Mouse (Mus musculus): Measurements from ENCODE around the gene Gm49380.
"Not testable (repeated sequence)": the region's sequence is repeated elsewhere in the genome, so short reads cannot be mapped to it uniquely, and the experiment has no call there.

Gm49380 gene

DNA sequence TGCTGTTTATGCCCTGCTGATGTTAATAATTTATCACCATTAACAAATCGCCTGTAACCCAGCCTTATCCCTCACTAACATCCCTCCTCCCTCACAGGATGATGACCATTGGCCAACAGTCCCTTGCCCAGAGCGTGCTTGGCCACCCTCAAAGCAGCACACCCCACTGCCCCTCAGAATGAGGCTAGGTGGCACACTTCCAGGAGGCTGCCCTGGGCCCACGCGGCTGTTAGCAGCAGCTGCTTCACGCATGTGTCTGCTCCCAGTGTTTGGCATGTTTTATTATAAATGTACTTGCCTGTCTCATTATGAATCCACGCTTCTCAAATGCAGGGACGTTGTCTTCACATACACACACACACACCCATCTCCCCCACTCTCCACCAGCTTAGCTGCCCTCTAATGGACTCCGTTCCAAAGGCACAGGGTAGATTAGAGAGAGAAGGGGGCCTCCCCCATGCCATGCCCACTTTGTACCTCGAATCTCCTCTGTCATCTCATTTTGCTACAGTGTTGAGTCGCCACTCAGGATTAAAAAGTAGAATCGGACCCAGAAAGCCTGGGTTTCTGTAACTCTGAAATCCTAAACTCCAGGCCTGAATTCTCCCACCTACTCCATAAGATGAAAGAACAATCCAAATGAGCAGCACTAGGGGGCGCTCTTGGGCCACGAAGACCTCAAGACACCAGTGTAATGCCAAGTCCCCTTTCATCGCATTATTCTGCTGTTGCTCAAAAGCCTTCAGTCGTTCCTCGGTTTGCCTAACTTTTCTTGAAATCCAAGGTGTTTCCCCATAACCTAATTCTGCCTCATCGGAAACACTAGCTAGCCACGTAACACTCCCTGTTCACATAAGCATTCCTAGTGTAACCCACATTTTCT, 12.5 kb upstream of the Gm49380 start:
- peak; percentile 93 for DNase-seq (ENCODE audit: low read depth, low spot score)

DNA sequence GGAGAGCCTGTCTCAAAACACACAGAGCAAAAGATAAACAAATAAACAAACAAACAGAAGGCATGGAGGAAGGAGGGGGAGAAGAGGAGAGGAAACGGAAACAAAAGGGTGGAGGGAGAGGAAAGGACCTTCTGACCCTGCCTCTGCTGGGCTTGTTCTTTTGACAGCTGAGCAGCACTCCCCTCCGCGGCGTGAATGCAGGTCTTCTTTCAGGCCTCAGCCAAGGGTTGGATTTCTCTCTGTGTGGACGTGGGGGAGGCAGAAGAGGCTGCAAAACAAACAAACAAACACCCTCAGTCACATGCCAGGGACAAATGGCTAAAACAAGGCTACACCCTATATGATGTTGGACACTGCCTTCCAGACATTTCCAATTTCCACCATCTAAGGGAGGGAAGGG, 11.7 kb upstream of the Gm49380 start:
- no peak for DNase-seq (ENCODE audit: low read depth, low spot score)

DNA sequence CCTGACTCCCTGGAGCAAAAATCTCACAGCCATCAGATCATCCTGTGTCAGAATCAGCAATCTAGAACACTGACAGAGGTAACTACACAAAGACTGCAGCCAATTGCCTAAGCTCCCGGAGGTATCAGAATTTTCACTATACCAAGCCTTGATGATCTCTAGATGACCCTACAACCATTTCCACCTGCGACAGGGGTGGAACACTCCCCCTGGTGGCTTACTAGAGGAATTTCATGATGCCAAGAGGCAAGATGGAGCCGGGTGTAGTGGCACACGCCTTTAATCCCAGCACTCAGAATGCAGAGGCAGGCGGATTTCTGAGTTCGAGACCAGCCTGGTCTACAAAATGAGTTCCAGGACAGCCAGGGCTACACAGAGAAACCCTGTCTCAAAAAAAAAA, 11.0 kb upstream of the Gm49380 start:
- DNase-seq (ENCODE audit: low read depth, low spot score) = peak; percentile 84

DNA sequence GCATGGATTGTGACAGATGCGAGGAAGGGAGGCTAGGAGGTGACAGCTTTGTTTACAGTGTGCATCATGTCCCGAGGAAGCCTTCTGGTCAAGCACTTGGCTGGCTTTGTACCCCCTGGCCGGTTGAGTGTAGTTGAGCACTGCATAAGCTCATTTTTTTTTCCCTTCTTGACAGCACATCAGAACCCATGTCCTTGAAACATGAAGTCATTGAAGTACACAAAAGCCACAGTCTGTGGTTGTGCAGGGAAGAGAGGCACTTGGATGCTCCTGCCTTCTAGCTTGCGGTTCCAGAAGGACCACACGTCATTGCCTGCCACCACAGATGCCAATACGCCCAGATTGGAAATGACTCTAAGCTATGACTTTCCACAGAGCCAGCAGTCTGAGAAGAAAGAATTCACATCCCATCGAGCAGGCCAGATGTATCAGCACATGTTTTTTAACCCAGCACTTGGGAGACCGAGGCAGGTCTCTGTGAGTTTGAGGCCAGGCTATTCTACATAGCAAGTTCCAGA, 6.7 kb upstream of the Gm49380 start:
- no peak for DNase-seq (ENCODE audit: low read depth, low spot score)

DNA sequence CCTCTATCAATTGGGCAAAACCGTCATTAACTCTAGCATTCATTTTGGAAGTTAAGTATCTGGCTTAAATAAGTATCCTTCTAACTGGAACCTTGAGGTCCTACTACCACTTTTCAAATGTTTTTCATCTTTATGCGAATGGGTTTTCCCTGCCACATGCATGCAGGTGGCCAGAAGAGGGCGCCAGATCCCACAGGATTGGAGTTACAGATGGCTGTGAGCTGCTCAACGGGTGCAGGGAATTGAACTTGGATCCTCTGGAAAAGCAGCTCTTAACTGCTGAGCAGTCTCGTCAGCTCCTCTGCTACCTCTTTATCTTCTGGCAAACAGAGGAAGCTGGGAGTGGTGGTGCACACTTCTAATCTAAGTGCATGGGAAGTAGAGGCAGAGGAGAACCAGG, 5.7 kb upstream of the Gm49380 start:
- DNase-seq (ENCODE audit: low read depth, low spot score) = peak; percentile 74

DNA sequence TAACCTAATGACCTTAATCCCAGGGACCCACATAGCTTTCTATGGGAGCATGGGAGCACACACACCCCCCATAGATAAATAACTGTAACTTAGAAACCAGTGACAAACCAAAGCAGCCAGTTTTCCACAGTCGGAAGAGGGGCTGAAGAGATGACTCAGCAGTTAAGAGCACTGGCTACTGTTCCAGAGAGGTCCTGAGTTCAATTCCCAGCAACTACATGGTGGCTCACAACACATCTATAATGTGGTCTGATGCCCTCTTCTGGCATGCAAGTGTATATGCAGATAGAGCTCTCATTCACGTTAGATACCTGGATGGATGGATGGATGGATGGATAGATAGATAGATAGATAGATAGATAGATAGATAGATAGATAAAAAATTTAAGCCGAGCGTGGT, 2.9 kb upstream of the Gm49380 start:
- DNase-seq (ENCODE audit: low read depth, low spot score) = peak; percentile 64

DNA sequence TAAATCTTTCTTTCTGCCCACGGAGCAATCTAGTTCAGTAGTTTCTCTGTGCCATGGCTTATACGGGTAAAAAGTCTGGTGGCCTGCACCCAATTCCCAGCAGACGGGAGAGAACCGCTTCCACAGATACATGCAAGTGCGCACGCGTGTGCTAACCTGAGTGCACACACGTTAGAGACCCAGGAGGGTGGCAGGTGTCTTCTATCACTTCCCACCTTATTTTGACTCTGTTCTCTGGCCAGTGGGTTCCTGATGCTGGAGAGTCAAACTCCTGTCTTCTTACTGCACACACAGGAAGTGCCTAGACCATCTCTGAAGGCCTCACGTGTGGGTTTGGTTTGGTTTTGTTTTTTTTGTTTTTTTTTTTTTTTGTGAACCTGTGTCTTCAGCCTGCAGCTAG, 2.3 kb upstream of the Gm49380 start:
- no peak for DNase-seq (ENCODE audit: low read depth, low spot score)

DNA sequence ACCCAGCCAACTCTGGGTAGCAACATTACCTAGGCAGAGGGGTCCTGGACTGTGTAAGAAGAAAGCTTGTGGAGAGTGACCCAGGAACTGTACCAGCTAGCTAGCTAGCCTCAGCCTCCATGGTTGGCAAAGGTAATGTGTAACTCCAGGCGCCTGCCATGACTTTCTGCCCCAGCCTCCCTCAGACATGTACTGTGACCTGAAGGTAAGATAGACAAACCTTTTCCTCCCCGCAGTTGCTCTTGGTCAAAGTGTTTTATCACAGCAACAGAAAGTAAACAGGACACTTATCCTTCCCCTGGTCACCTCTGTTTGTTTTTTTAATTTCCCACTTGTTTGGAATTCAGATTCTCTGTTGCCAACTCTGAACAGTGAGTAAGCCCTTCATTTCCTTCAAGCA, 1.2 kb upstream of the Gm49380 start:
- DNase-seq (ENCODE audit: low read depth, low spot score) = no peak

DNA sequence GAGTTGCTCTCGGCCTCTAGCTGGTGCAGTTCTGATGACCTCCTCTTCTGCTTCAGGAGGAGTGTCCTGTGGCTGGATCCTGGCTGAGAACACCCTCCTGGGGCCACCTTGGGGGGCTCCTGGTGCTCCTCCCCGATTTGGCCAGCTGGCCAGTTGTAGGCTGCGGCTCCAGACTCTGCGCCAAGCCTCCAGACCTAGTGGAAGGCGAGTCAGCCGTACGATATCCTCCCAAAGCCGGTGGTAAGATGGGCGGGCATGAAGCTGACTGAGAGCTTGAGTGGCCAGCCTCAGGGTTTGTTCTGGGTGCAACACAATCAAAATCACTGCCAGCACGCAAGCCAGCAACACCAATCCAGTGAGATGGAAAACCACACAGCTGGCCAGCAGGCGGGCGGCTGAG, 1.4 kb downstream of the Gm49380 start:
- DNase-seq (ENCODE audit: low read depth, low spot score) = not testable (repeated sequence)

DNA sequence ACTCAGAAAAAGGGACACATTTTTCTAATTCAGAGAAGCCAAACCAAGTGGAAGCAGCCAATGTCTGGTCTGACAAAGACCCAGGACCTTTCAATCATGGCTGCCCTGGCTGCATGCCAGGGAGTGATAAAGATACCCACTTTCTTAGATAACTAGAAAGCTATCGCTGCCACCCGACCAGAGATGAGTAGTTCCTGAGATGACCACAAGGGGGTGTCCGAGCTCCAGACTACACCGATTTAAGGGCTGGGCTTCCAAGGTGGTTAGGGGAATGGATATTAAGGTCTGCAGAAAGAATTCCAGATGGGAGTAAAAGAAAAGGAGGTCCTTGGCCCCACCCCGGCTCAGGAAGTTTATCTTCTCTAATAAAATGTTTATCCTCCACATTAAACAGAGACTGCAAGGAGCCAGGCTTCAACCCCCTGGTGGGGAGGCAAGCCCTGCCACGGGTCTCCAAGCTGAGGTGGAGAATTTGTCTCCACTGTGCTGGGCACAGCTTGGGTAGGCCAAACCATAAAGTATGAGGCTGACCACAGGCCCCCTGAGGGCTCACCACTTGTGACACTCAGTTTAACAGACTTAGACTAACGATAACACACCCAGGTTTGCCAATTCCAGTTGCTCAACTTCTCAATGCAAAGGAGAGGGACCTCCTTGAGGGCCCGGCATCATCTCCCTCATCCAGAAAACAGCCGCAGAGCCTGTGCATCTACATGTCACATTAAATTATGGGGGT, 3.8 kb downstream of the Gm49380 start:
- peak; percentile 82 for DNase-seq (ENCODE audit: low read depth, low spot score)

DNA sequence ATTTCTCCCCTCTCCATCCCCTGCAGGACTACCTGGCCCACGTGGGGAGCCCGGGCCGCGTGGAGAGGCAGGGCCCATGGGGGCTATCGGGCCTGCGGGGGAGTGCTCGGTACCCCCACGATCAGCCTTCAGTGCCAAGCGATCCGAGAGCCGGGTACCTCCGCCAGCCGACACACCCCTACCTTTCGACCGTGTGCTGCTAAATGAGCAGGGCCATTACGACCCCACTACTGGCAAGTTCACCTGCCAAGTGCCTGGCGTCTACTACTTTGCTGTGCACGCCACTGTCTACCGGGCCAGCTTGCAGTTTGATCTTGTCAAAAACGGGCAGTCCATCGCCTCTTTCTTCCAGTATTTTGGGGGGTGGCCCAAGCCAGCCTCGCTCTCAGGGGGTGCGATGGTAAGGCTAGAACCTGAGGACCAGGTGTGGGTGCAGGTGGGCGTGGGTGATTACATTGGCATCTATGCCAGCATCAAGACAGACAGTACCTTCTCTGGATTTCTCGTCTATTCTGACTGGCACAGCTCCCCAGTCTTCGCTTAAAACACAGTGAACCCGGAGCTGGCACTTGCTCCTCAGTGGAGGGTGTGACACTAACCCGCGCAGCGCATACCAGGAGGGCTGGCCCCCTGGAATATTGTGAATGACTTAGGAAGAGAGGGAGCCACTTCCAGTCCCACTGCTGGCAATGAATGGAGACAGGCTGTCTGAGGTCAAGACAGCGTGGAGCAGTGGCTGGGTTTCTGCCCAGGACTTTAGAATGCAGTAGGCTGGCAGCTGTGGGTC, 4.8 kb downstream of the Gm49380 start:
- DNase-seq (ENCODE audit: low read depth, low spot score) = no peak

DNA sequence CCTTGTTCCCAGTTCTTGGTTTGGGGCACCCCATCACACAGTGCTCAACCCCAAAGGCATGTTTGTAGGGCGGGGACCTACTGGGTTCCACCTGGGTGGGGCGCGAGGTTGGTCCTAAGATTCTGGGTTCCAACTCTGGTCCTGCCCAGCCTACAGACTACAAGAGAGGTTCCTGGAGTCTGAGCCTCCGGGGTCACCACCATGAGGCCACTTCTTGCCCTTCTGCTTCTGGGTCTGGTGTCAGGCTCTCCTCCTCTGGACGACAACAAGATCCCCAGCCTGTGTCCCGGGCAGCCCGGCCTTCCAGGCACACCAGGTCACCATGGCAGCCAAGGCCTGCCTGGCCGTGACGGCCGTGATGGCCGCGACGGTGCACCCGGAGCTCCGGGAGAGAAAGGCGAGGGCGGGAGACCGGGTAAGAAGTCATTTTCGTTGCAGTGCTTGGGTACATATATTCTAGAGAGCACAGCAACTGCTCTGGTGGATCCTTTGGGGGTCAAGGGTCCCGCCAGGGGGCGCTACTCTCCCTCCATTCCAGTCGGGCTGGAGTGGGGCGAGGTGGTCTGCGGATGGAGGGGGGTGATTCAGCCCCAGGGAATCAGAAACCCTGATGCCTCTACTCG, 5.6 kb downstream of the Gm49380 start:
- peak; percentile 73 for DNase-seq (ENCODE audit: low read depth, low spot score)

DNA sequence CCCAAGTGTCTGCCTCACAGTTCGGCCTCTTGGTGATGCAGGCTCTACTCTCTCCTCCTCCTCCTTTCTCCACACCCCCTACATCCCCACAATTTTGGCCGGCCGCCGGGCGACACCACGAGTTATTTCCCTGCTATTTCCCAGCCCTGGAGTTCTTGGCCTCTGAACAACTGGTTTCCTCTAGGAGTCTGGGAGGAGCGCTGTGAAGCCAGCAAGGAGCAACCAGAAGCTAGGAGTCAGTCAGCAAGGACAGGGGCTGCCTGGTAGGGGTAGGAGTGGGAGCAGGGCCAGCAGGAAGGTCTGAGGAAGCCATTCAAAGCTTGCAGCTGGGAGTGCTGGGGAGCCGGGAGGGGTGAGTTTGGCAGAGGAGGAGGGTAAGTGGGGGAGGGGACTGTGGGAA, 6.2 kb downstream of the Gm49380 start, which contains the start of gene C1qtnf5:
C1qtnf5 (plus strand) TSS at position 136 of the 400 bp plus-strand sequence.
- DNase-seq (ENCODE audit: low read depth, low spot score) = no peak

DNA sequence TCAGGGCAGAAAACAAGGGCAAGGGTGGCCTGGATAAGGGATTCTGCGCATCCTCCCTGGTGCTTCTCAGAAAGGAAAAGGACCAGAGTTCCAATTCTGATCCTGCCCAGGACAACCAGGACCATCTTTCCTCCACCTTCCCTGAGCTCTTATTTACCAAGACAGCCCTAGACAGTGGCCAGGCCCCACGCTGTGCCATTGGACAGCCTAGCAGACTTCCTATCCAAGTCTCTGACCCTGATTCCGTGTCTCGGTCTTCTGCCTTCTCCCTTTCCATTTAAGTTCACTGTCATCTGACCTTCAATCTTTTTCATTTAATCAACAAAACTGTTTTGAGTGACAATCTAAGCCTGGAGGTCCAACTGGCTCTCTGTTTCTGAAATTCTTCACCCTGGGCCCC, 6.7 kb downstream of the Gm49380 start:
- no peak for DNase-seq (ENCODE audit: low read depth, low spot score)

DNA sequence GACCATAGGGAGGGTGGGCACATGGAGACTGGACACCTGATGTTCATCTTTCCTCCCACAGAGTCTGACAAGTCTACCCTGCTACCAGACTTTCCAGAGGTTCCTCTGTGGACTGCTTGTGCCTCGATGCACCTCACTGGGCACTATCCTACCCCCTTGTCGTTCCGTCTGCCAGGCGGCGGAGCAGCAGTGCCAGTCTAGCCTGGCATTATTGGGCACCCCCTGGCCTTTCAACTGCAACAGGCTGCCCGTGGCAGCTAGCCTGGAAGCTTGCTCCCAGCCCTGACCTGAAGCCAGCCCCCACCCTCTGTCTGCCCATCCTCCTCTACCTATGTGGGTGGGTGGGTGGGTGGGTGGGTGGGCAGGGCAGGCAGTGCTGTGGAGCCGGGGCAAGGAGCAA, 7.1 kb downstream of the Gm49380 start:
- DNase-seq (ENCODE audit: low read depth, low spot score) = no peak

DNA sequence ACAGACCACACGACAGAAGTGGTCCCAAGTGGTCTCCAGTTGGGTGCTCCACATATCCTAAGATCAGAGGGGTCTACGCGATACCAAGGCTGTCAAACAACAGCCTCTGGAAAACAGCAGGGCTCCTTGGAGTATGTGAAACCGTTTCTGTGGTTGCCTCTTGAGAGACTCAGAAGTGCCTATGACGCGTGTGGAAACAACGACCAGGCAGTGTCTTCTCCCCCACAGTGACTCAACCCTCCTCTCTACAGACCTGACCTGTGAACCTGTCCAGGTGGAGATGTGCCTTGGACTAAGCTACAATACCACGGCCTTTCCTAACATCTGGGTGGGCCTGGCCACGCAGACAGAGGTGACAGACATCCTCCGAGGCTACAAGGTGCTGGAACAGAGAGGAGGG, 7.5 kb downstream of the Gm49380 start:
- DNase-seq (ENCODE audit: low read depth, low spot score) = no peak

DNA sequence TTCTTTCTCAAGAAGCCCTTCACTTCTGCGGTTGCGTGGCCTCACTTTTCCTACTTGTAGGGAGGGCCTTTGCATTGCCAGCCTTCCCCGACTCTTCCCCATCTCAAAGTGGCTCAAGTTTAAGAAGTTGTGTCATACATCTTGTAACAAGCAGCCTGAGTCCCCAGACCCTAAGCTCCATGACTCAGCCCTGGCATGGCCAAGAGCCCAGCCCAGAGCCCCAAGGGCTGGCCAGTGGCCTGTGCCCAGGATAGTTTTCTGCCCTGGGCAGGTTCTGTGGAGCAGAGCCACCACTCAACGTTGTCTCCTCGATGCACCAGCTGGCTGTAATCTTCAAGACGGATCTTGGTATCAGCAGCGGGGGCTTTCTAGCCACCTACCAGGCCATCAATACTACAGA, 8.4 kb downstream of the Gm49380 start:
- no peak for DNase-seq (ENCODE audit: low read depth, low spot score)

DNA sequence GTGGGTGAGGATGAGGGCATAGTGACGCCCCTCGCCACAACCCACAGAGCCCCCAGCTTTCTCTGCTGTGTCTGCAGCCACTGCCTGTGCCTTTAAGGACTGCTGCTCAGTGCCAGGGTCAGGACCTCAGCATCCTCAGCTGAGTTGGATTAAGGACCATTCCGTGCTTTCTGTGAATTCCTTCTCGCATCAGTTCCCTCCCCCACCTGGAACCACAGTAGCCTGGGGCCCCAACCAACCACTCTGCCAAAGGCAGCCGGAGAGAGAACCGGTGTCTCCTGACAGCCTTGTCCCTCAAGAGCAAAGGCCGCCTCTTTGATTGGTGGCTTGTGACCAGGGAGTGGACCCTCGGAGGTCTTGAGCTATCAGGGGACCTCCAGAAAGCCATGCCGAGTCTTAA, 11.8 kb downstream of the Gm49380 start, which contains the start of gene Mfrp:
Mfrp (plus strand) TSS at position 240 of the 400 bp plus-strand sequence.
- DNase-seq (ENCODE audit: low read depth, low spot score) = no peak

DNA sequence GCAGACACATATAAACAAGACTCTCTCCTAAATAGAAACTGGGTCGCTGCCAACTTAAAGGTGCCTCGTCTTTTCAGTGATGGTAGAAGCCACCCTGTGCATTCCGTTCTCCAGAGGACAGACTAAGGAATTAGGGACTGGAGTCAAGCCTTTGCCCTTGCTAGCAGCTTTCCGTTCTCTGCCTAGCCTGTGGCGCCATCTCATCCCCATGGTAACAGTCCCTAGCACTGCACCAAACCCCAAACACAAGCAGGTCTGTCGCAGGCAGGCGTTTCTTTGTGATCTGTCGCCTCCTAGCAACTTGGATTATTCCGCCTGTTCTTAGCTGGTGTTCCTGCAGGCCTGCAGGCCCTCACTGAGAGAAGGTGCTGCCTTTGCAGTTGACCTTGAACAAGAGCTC, 16.8 kb downstream of the Gm49380 start:
- peak; percentile 68 for DNase-seq (ENCODE audit: low read depth, low spot score)

DNA sequence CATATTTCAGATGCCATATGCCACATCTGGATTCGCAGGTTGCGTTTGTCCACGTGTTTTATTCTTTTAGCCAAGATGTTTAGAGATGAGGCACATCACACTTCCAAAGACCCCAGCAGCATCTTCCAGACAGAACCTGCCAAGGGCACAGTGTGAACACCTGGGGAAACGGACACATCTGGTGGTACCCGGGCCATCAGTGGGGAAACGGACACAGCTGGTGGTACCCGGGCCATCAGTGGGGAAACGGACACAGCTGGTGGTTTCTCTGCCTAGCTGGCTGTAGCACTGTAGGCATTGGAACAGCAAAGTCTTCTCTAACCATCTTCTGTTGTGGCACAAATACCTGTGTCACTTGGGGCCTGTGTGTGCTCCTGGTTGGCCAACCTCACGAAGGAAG, 17.5 kb downstream of the Gm49380 start:
- DNase-seq (ENCODE audit: low read depth, low spot score) = no peak

DNA sequence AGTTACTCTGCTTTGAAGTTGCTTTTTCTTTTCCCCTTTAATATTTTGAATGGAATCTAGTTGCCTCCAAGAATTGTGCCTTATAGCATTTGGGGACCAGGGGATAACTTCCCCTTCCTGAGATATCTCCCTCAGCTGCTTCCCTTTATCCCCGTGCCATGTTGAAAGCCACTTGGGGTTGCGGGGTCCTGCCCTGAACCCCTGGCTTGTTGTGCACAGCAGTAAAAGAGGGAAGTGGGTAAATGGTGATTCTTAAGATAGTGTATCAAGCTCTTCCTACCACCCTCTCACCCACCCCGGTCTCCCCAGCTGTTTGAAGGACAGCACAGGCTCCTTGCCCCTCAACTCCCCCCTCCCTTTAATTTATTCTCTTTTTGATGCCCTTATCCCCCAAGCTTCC, 18.6 kb downstream of the Gm49380 start:
- no peak for DNase-seq (ENCODE audit: low read depth, low spot score)

Measured in ZHBTc4 (cell line).